Comparison of ENCODE assay signal across 8 mouse cellular contexts in the genomic region with DNA sequence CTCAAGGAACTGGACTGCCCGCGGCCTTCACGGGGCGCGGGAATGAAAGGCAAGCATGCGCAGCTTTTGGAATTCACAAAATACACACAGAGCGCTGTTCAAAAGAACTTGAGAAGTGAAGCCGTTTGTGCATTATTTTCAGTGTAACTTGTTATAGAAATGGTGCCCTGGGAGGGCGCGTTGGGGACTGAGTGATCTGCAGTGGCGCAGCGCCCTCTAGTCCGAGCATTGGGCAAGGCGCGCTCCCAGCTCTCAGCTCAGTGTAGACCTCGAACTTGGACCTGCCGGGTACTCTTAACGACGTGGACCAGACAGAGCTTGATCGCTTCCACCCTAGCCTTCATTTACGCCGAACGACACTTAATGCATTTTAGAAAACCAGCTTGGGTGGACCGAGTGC. TPM values are rescaled to one million over a fixed set of nuclear protein-coding genes. Genes with fewer than 3 reads are reported as not detected.
DNase-seq lines count a peak whose midpoint lies in the region; ATAC-seq and TF ChIP-seq lines count a peak whose summit lies in the region.

No protein-coding gene starts in this region.

- DNase-seq in spleen, adult 2 months (ENCODE audit: low read depth in 1 of 2, low spot score in 2 of 2): no peak
- no peak for DNase-seq in spleen, postnatal 36 days (ENCODE audit: low spot score in 2 of 2)
- peak; percentile 76 for DNase-seq in heart, adult 8-10 months (ENCODE audit: low spot score)
- DNase-seq in kidney, adult 8-10 months: peak; percentile 84 to 91
- peak; percentile 89 for DNase-seq in limb, embryonic 10.5 days (ENCODE audit: low spot score)
- DNase-seq in stomach, postnatal 0 days (ENCODE audit: low spot score): peak; percentile 91

- TF ChIP-seq POLR2A in spleen, adult 2 months (IDR thresholded peaks at IDR 0.05; ENCODE audit: low read depth, low read length): no peak

- peak overlapping the region; percentile 70 for H3K4me2 ChIP-seq in embryonic facial prominence, embryonic 13.5 days
- peak overlapping the region; percentile 76 for H3K4me2 ChIP-seq in midbrain, embryonic 13.5 days (replicated peaks)
- H3K4me2 ChIP-seq in stomach, postnatal 0 days (replicated peaks; ENCODE audit: low read depth): peak overlapping the region; percentile 75

- peak; percentile 54 for ATAC-seq in embryonic facial prominence, embryonic 13.5 days (ENCODE audit: insufficient number of reproducible peaks, insufficient read depth, low FRiP score, low TSS enrichment, low read depth)
- peak; percentile 69 for ATAC-seq in midbrain, embryonic 13.5 days
- ATAC-seq in stomach, postnatal 0 days (ENCODE audit: low FRiP score, low TSS enrichment): peak; percentile 72

- H3K36me3 ChIP-seq in spleen, adult 2 months (ENCODE audit: control insufficient read depth, insufficient read depth, low read length): no peaks in the 10 kb centered on the region
- no peaks in the 10 kb centered on the region for H3K36me3 ChIP-seq in embryonic facial prominence, embryonic 13.5 days
- peaks cover under 1% of the 10 kb centered on the region for H3K36me3 ChIP-seq in limb, embryonic 10.5 days
- H3K36me3 ChIP-seq in midbrain, embryonic 13.5 days: no peaks in the 10 kb centered on the region
- H3K36me3 ChIP-seq in stomach, postnatal 0 days (ENCODE audit: control insufficient read depth, insufficient read depth, low read length): no peaks in the 10 kb centered on the region

- H3K27ac ChIP-seq in spleen, adult 2 months (ENCODE audit: insufficient read depth, low read length): no peak overlapping the region
- H3K27ac ChIP-seq in embryonic facial prominence, embryonic 13.5 days: peak overlapping the region; percentile 96
- peak overlapping the region; percentile 95 for H3K27ac ChIP-seq in limb, embryonic 10.5 days
- H3K27ac ChIP-seq in midbrain, embryonic 13.5 days: peak overlapping the region; percentile 80
- H3K27ac ChIP-seq in stomach, postnatal 0 days (replicated peaks): peak overlapping the region; percentile 96

- peaks cover 18% of the 10 kb centered on the region for H3K27me3 ChIP-seq in spleen, adult 2 months (ENCODE audit: control insufficient read depth, insufficient read depth, low read length)
- H3K27me3 ChIP-seq in embryonic facial prominence, embryonic 13.5 days: no peaks in the 10 kb centered on the region
- peaks cover 11% of the 10 kb centered on the region; the same call in 1 of the 2 replicates for H3K27me3 ChIP-seq in limb, embryonic 10.5 days (ENCODE audit: low read depth, poor library complexity, severe bottlenecking)
- 0 out of 2 replicates have a peak, but pooled peaks cover 5% of the 10 kb centered on the region for H3K27me3 ChIP-seq in midbrain, embryonic 13.5 days
- H3K27me3 ChIP-seq in stomach, postnatal 0 days (ENCODE audit: control insufficient read depth, insufficient read depth, low read length): no peaks in the 10 kb centered on the region

- H3K4me1 ChIP-seq in spleen, adult 2 months (ENCODE audit: control insufficient read depth, insufficient read depth, insufficient read length): no peaks in the 10 kb centered on the region
- peaks cover 14% of the 10 kb centered on the region for H3K4me1 ChIP-seq in embryonic facial prominence, embryonic 13.5 days
- peaks cover 17% of the 10 kb centered on the region for H3K4me1 ChIP-seq in limb, embryonic 10.5 days
- peaks cover 27% of the 10 kb centered on the region for H3K4me1 ChIP-seq in midbrain, embryonic 13.5 days (replicated peaks)
- H3K4me1 ChIP-seq in stomach, postnatal 0 days (replicated peaks; ENCODE audit: control insufficient read depth, insufficient read depth): 0 out of 2 replicates have a peak, but pooled peaks cover 2% of the 10 kb centered on the region

- no peak for TF ChIP-seq CTCF in spleen, adult 2 months (IDR thresholded peaks at IDR 0.05; ENCODE audit: extremely low read depth, insufficient read depth, insufficient read length, insufficient replicate concordance)
- TF ChIP-seq CTCF in stomach, postnatal 0 days (IDR thresholded peaks at IDR 0.05; ENCODE audit: low read depth): peak; percentile 95

- WGBS in spleen, adult 2 months: 1% methylated on average over 24 of the region's 24 CpGs
- WGBS in embryonic facial prominence, embryonic 13.5 days: under 1% methylated on average over 24 of the region's 24 CpGs
- under 1% methylated on average over 24 of the region's 24 CpGs for WGBS in limb, embryonic 10.5 days
- WGBS in midbrain, embryonic 13.5 days: under 1% methylated on average over 24 of the region's 24 CpGs
- under 1% methylated on average over 24 of the region's 24 CpGs for whole genome bisulfite sequencing in stomach, postnatal 0 days

- H3K4me3 ChIP-seq in spleen, adult 2 months (ENCODE audit: extremely low read depth, insufficient read depth, insufficient read length): peak overlapping the region; percentile 18; the same call in 1 of the 2 replicates
- peak overlapping the region; percentile 76 for H3K4me3 ChIP-seq in embryonic facial prominence, embryonic 13.5 days
- peak overlapping the region; percentile 79 for H3K4me3 ChIP-seq in limb, embryonic 10.5 days
- H3K4me3 ChIP-seq in midbrain, embryonic 13.5 days (replicated peaks): peak overlapping the region; percentile 79
- H3K4me3 ChIP-seq in stomach, postnatal 0 days (ENCODE audit: low read depth, low read length): peak overlapping the region; percentile 78

- peak overlapping the region; percentile 88 for H3K9ac ChIP-seq in embryonic facial prominence, embryonic 13.5 days
- H3K9ac ChIP-seq in midbrain, embryonic 13.5 days (replicated peaks): peak overlapping the region; percentile 74
- peak overlapping the region; percentile 72 for H3K9ac ChIP-seq in stomach, postnatal 0 days (ENCODE audit: low read length)

- no peak for TF ChIP-seq EP300 in stomach, postnatal 0 days (optimal IDR thresholded peaks at IDR 0.05)

- no peaks in the 10 kb centered on the region for H3K9me3 ChIP-seq in embryonic facial prominence, embryonic 13.5 days
- H3K9me3 ChIP-seq in limb, embryonic 10.5 days (replicated peaks): no peaks in the 10 kb centered on the region
- H3K9me3 ChIP-seq in midbrain, embryonic 13.5 days: no peaks in the 10 kb centered on the region
- H3K9me3 ChIP-seq in stomach, postnatal 0 days (ENCODE audit: control insufficient read depth, low read length): no peaks in the 10 kb centered on the region

RNA-seq across cellular contexts. Expression of a gene that starts 0.5 kb away (rescaled TPM):
- polyA plus RNA-seq in spleen, adult 2 months (2012; rRNA removed): 2.0 and 2.4 TPM in 2 replicates
- 29.3 and 29.7 TPM in 2 replicates for polyA plus RNA-seq in embryonic facial prominence, embryonic 13.5 days (2015; fragmentation: Nextera tagmentation; extraction: Ambion mirVana)
- total RNA-seq in heart, adult 8-10 months (2022): 10 to 100 TPM; 14.4 to 18.3 (median 16.4) TPM
- polyA plus RNA-seq in limb, embryonic 10.5 days (2016; fragmentation: Nextera tagmentation; extraction: Ambion mirVana): 17.2 and 20.1 TPM in 2 replicates
- 10.9 and 11.9 TPM in 2 replicates for polyA plus RNA-seq in midbrain, embryonic 13.5 days (2015; fragmentation: Nextera tagmentation; extraction: Ambion mirVana)
- polyA plus RNA-seq in stomach, postnatal 0 days (2015; fragmentation: Nextera tagmentation; extraction: Ambion mirVana): 8.6 and 9.4 TPM in 2 replicates

Comparison
In these comparisons a context has a peak if more than half of its experiments do, and no peak if none do; other contexts are left out.
1. DNase-seq: peak in heart, adult 8-10 months (single experiment), kidney, adult 8-10 months (2 of 2), limb, embryonic 10.5 days (single experiment) and stomach, postnatal 0 days (single experiment); none in spleen, adult 2 months (0 of 2) and spleen, postnatal 36 days (0 of 2).
2. H3K4me3 ChIP-seq: peak in every context shown above with its lines; median percentile 79 in limb, embryonic 10.5 days; 79 in midbrain, embryonic 13.5 days; 78 in stomach, postnatal 0 days; 76 in embryonic facial prominence, embryonic 13.5 days; 18 in spleen, adult 2 months.
3. Peak in every context shown above with its lines, with median percentiles within 50 percentile points of each other: ATAC-seq, H3K4me2 ChIP-seq and H3K9ac ChIP-seq.